Mouse (Mus musculus) kidney, postnatal 36 days (tissue): ENCODE data around the gene Ptprn2.

Experiments used
- DNase-seq, 2 experiments: peaks; one replicate each; pipeline ENCODE4 v3.0.0; 2021 to 2022; ENCODE audit warnings: mixed read lengths in 2 of 2

Gene Ptprn2

GRCm38 (mm10) chr12:117236981-117237380 lies 751.5 kb downstream of the Ptprn2 start:
- DNase-seq: no peak

- DNase-seq: no peak
Observed at GRCm38 (mm10) chr12:117239927-117240715, 754.6 kb downstream of the Ptprn2 start.

GRCm38 (mm10) chr12:117242181-117242580 lies 756.7 kb downstream of the Ptprn2 start:
- DNase-seq: peak; percentile 67 to 74

- DNase-seq: no peak
Observed at GRCm38 (mm10) chr12:117245885-117246478, 760.5 kb downstream of the Ptprn2 start.

GRCm38 (mm10) chr12:117250465-117250864 lies 764.9 kb downstream of the Ptprn2 start:
- DNase-seq: no peak

GRCm38 (mm10) chr12:117251663-117252425 lies 766.3 kb downstream of the Ptprn2 start:
- DNase-seq: no peak

GRCm38 (mm10) chr12:117252426-117252779 lies 766.9 kb downstream of the Ptprn2 start:
- no peak for DNase-seq

- DNase-seq: no peak
Observed at GRCm38 (mm10) chr12:117254356-117254755, 768.8 kb downstream of the Ptprn2 start.

GRCm38 (mm10) chr12:117255325-117255724 lies 769.8 kb downstream of the Ptprn2 start:
- DNase-seq: no peak

GRCm38 (mm10) chr12:117255776-117256342 lies 770.3 kb downstream of the Ptprn2 start:
- no peak for DNase-seq

- DNase-seq: no peak
Observed at GRCm38 (mm10) chr12:117256849-117257204, 771.3 kb downstream of the Ptprn2 start.

GRCm38 (mm10) chr12:117257205-117257920 lies 771.8 kb downstream of the Ptprn2 start:
- no peak for DNase-seq

GRCm38 (mm10) chr12:117257921-117258497 lies 772.5 kb downstream of the Ptprn2 start:
- DNase-seq: no peak

- DNase-seq: no peak
Observed at GRCm38 (mm10) chr12:117260391-117261164, 775.1 kb downstream of the Ptprn2 start.

- no peak for DNase-seq
Observed at GRCm38 (mm10) chr12:117261165-117261440, 775.6 kb downstream of the Ptprn2 start.

GRCm38 (mm10) chr12:117262003-117262402 lies 776.5 kb downstream of the Ptprn2 start:
- no peak for DNase-seq

GRCm38 (mm10) chr12:117263081-117263480 lies 777.6 kb downstream of the Ptprn2 start:
- no peak for DNase-seq

GRCm38 (mm10) chr12:117265211-117265610 lies 779.7 kb downstream of the Ptprn2 start:
- no peak for DNase-seq

GRCm38 (mm10) chr12:117268543-117269172 lies 783.1 kb downstream of the Ptprn2 start:
- DNase-seq: no peak

- no peak for DNase-seq
Observed at GRCm38 (mm10) chr12:117269310-117269709, 783.8 kb downstream of the Ptprn2 start.

- no peak for DNase-seq
Observed at GRCm38 (mm10) chr12:117270199-117270598, 784.7 kb downstream of the Ptprn2 start.
